Mouse (Mus musculus): Measurements from ENCODE around the gene Slit3. TPM values are rescaled to one million over a fixed set of nuclear protein-coding genes. Genes with fewer than 3 reads are reported as not detected.

Gene Slit3
- total and polyA plus RNA-seq, 2 experiments: 0.09 to 0.12 TPM

GRCm38 (mm10) chr11:35507781-35508390, 386.9 kb downstream of the Slit3 start:
- Histone ChIP-seq H3K4me1 (ENCODE audit: control insufficient read depth, insufficient read depth, low read length) (0 out of 2 replicates have a peak, but pooled peaks cover 2% of the 10 kb centered on the region), H3K4me3 (ENCODE audit: insufficient read depth, low read depth, low read length) (no peak overlapping the region), H3K27me3 (ENCODE audit: control insufficient read depth, insufficient read depth, low read length) (no peaks in the 10 kb centered on the region), H3K9ac (ENCODE audit: low read depth, low read length) (no peak overlapping the region), H3K36me3 (ENCODE audit: control insufficient read depth, insufficient read depth, low read length) (no peaks in the 10 kb centered on the region), H3K27ac (replicated peaks; ENCODE audit: insufficient read depth, low read depth, low read length) (no peak overlapping the region), H3K79me2 (ENCODE audit: control insufficient read depth, insufficient read depth, low read length) (no peaks in the 10 kb centered on the region)
- 84% methylated on average over 9 of the region's 9 CpGs for WGBS
- no peak for TF ChIP-seq CTCF (IDR thresholded peaks at IDR 0.05; ENCODE audit: low read depth, low read length)
- TF ChIP-seq POLR2A (IDR thresholded peaks at IDR 0.05; ENCODE audit: extremely low read depth, insufficient read depth, low read length): no peak
- no peak for DNase-seq (ENCODE audit: extremely low read depth, low read depth, low spot score)

GRCm38 (mm10) chr11:35512686-35513085, 391.7 kb downstream of the Slit3 start:
- Histone ChIP-seq H3K27me3 (ENCODE audit: control insufficient read depth, insufficient read depth, low read length) (no peaks in the 10 kb centered on the region), H3K27ac (replicated peaks; ENCODE audit: insufficient read depth, low read depth, low read length) (no peak overlapping the region)

GRCm38 (mm10) chr11:35513343-35513742, 392.3 kb downstream of the Slit3 start:
- TF ChIP-seq CTCF (IDR thresholded peaks at IDR 0.05; ENCODE audit: low read depth, low read length) (no peak), POLR2A (IDR thresholded peaks at IDR 0.05; ENCODE audit: extremely low read depth, insufficient read depth, low read length) (no peak)
- no peak overlapping the region for H3K9ac ChIP-seq (ENCODE audit: low read depth, low read length)
- WGBS: 14% methylated on average over 6 of the region's 6 CpGs
- no peak overlapping the region for H3K27ac ChIP-seq (replicated peaks; ENCODE audit: insufficient read depth, low read depth, low read length)
- H3K79me2 ChIP-seq (ENCODE audit: control insufficient read depth, insufficient read depth, low read length): no peaks in the 10 kb centered on the region
- H3K4me1 ChIP-seq (ENCODE audit: control insufficient read depth, insufficient read depth, low read length): peaks cover 6% of the 10 kb centered on the region; the same call in 1 of the 2 replicates
- no peaks in the 10 kb centered on the region for H3K27me3 ChIP-seq (ENCODE audit: control insufficient read depth, insufficient read depth, low read length)
- no peak overlapping the region for H3K4me3 ChIP-seq (ENCODE audit: insufficient read depth, low read depth, low read length)
- DNase-seq (ENCODE audit: extremely low read depth, low read depth, low spot score): peak; percentile 87
- no peaks in the 10 kb centered on the region for H3K36me3 ChIP-seq (ENCODE audit: control insufficient read depth, insufficient read depth, low read length)

More at GRCm38 (mm10) chr11:35512686-35513085, 391.7 kb downstream of the Slit3 start:
- no peak for DNase-seq (ENCODE audit: extremely low read depth, low read depth, low spot score)
- Histone ChIP-seq H3K4me1 (ENCODE audit: control insufficient read depth, insufficient read depth, low read length) (peaks cover 6% of the 10 kb centered on the region; the same call in 1 of the 2 replicates), H3K36me3 (ENCODE audit: control insufficient read depth, insufficient read depth, low read length) (no peaks in the 10 kb centered on the region), H3K4me3 (ENCODE audit: insufficient read depth, low read depth, low read length) (no peak overlapping the region), H3K79me2 (ENCODE audit: control insufficient read depth, insufficient read depth, low read length) (no peaks in the 10 kb centered on the region), H3K9ac (ENCODE audit: low read depth, low read length) (no peak overlapping the region)
- 23% methylated on average over 4 of the region's 4 CpGs for WGBS
- no peak for TF ChIP-seq POLR2A (IDR thresholded peaks at IDR 0.05; ENCODE audit: extremely low read depth, insufficient read depth, low read length)
- TF ChIP-seq CTCF (IDR thresholded peaks at IDR 0.05; ENCODE audit: low read depth, low read length): no peak

GRCm38 (mm10) chr11:35522802-35523452, 401.9 kb downstream of the Slit3 start:
- no peak for DNase-seq (ENCODE audit: extremely low read depth, low read depth, low spot score)
- H3K36me3 ChIP-seq (ENCODE audit: control insufficient read depth, insufficient read depth, low read length): no peaks in the 10 kb centered on the region
- H3K9ac ChIP-seq (ENCODE audit: low read depth, low read length): no peak overlapping the region
- TF ChIP-seq POLR2A (IDR thresholded peaks at IDR 0.05; ENCODE audit: extremely low read depth, insufficient read depth, low read length) (no peak), CTCF (IDR thresholded peaks at IDR 0.05; ENCODE audit: low read depth, low read length) (no peak)
- no peaks in the 10 kb centered on the region for H3K79me2 ChIP-seq (ENCODE audit: control insufficient read depth, insufficient read depth, low read length)
- H3K27ac ChIP-seq (replicated peaks; ENCODE audit: insufficient read depth, low read depth, low read length): no peak overlapping the region
- no peak overlapping the region for H3K4me3 ChIP-seq (ENCODE audit: insufficient read depth, low read depth, low read length)
- no peaks in the 10 kb centered on the region for H3K27me3 ChIP-seq (ENCODE audit: control insufficient read depth, insufficient read depth, low read length)
- peaks cover 5% of the 10 kb centered on the region; the same call in 1 of the 2 replicates for H3K4me1 ChIP-seq (ENCODE audit: control insufficient read depth, insufficient read depth, low read length)
- WGBS: 50% methylated on average over 10 of the region's 10 CpGs

GRCm38 (mm10) chr11:35523773-35524172, 402.7 kb downstream of the Slit3 start:
- DNase-seq (ENCODE audit: extremely low read depth, low read depth, low spot score): no peak
- no peak overlapping the region for H3K4me3 ChIP-seq (ENCODE audit: insufficient read depth, low read depth, low read length)
- H3K27me3 ChIP-seq (ENCODE audit: control insufficient read depth, insufficient read depth, low read length): no peaks in the 10 kb centered on the region
- H3K79me2 ChIP-seq (ENCODE audit: control insufficient read depth, insufficient read depth, low read length): no peaks in the 10 kb centered on the region
- no peaks in the 10 kb centered on the region for H3K36me3 ChIP-seq (ENCODE audit: control insufficient read depth, insufficient read depth, low read length)
- H3K27ac ChIP-seq (replicated peaks; ENCODE audit: insufficient read depth, low read depth, low read length): no peak overlapping the region
- peaks cover 5% of the 10 kb centered on the region; the same call in 1 of the 2 replicates for H3K4me1 ChIP-seq (ENCODE audit: control insufficient read depth, insufficient read depth, low read length)
- no peak overlapping the region for H3K9ac ChIP-seq (ENCODE audit: low read depth, low read length)
- TF ChIP-seq CTCF (IDR thresholded peaks at IDR 0.05; ENCODE audit: low read depth, low read length) (no peak), POLR2A (IDR thresholded peaks at IDR 0.05; ENCODE audit: extremely low read depth, insufficient read depth, low read length) (no peak)
- WGBS: 91% methylated on average over 4 of the region's 4 CpGs
